Mouse (Mus musculus): ENCODE measurements at regions not wholly inside any gene's neighbourhood (a gene's known extent, or its start where the extent isn't known, plus 50 kb on each side); places are given as distances from the start of the nearest gene placed in this dataset.
A peak's percentile ranks its signal among the peaks of the same experiment; 100 is the strongest.

DNA sequence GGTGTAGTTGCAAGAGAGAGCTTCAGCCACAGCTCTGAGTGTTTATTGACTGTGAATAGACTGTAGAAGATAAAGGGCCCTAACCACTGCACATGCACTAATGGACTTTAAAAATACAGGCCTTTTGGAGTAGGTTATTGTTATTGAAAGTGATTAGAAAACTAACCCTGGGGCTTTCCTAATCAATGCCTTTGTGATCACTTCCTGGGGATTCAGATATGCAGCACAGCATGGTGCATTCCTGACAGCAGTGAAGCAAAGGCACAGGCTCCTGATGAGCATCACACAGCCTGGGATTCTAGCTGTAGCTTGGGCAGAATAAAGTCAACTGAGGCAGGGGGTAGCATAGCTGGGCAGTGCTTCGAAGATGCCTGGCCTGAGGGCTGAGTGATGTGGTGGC is 87.3 kb downstream of the Gm11077 start:
- 27% methylated on average over 1 of the region's 1 CpGs for WGBS
- Histone ChIP-seq H3K9ac (ENCODE audit: low read length) (no peak overlapping the region), H3K4me1 (ENCODE audit: control insufficient read depth, insufficient read depth, low read length) (no peaks in the 10 kb centered on the region), H3K9me3 (ENCODE audit: control insufficient read depth, low read length) (no peaks in the 10 kb centered on the region), H3K36me3 (ENCODE audit: control insufficient read depth, insufficient read depth, low read length) (no peaks in the 10 kb centered on the region), H3K27ac (ENCODE audit: low read depth, low read length) (no peak overlapping the region), H3K4me3 (ENCODE audit: low read depth, low read length) (no peak overlapping the region), H3K27me3 (ENCODE audit: control insufficient read depth, insufficient read depth, low read length) (no peaks in the 10 kb centered on the region), H3K4me2 (ENCODE audit: low read depth) (no peak overlapping the region)
- ATAC-seq (ENCODE audit: insufficient read depth, low FRiP score, low TSS enrichment): no peak
- DNase-seq (ENCODE audit: low spot score): no peak

GRCm38 (mm10) chr6:140816831-140817230 is 87.7 kb downstream of the Gm11077 start:
- H3K9ac ChIP-seq (ENCODE audit: low read length): no peak overlapping the region
- H3K9me3 ChIP-seq (ENCODE audit: control insufficient read depth, low read length): no peaks in the 10 kb centered on the region
- no peak overlapping the region for H3K27ac ChIP-seq (ENCODE audit: low read depth, low read length)
- no peak overlapping the region for H3K4me3 ChIP-seq (ENCODE audit: low read depth, low read length)
- DNase-seq (ENCODE audit: low spot score) (no peak), ATAC-seq (ENCODE audit: insufficient read depth, low FRiP score, low TSS enrichment) (no peak)
- H3K36me3 ChIP-seq (ENCODE audit: control insufficient read depth, insufficient read depth, low read length): no peaks in the 10 kb centered on the region
- H3K4me2 ChIP-seq (ENCODE audit: low read depth): no peak overlapping the region
- no peaks in the 10 kb centered on the region for H3K27me3 ChIP-seq (ENCODE audit: control insufficient read depth, insufficient read depth, low read length)
- WGBS: 53% methylated on average over 6 of the region's 6 CpGs
- no peaks in the 10 kb centered on the region for H3K4me1 ChIP-seq (ENCODE audit: control insufficient read depth, insufficient read depth, low read length)

DNA sequence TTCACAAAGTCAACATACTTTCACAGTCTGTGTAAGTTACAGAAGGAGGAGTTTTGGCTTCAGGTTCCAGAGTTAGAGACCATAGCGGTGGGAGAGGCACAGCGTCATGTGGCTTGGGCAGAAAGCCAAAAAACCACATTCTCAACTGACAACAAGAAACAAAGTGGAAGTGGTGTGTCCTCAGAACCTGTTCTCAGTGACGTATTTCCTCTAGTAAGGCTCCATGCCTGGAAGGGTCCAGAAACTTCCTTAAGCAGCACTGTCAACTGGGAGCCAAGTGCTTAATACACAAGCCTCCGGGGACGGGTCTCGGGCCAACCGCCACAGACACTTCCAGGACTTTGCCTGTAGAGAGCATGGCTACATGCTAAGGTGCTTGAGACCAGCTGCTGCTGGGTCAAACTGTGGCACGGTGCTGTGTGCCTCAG is 90.4 kb downstream of the Gm11077 start:
- Histone ChIP-seq H3K4me3 (ENCODE audit: low read depth, low read length) (no peak overlapping the region), H3K9ac (ENCODE audit: low read length) (no peak overlapping the region), H3K9me3 (ENCODE audit: control insufficient read depth, low read length) (no peaks in the 10 kb centered on the region), H3K27ac (ENCODE audit: low read depth, low read length) (no peak overlapping the region), H3K4me1 (ENCODE audit: control insufficient read depth, insufficient read depth, low read length) (no peaks in the 10 kb centered on the region), H3K36me3 (ENCODE audit: control insufficient read depth, insufficient read depth, low read length) (no peaks in the 10 kb centered on the region), H3K4me2 (ENCODE audit: low read depth) (no peak overlapping the region), H3K27me3 (ENCODE audit: control insufficient read depth, insufficient read depth, low read length) (no peaks in the 10 kb centered on the region)
- 89% methylated on average over 8 of the region's 8 CpGs for WGBS
- ATAC-seq (ENCODE audit: insufficient read depth, low FRiP score, low TSS enrichment) (no peak), DNase-seq (ENCODE audit: low spot score) (no peak)

DNA sequence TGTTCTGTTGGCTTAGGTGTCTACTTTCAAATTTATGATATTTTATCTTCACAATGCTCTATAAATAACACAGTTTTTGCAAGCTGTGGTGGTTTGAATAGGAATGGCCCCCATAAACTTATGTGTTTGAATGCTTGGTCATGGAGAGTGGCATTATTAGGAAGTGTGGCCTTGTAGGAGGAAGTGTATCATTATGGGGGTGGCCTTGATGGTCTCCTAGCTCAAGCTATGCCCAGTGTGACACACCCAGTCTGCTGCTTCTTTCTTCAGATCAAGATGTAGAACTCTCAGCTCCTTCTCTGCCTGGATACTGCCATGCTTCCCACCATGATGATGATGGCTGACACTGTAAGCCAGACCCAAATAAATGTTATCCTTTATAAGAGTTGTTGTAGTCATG is 97.4 kb downstream of the Gm11077 start:
- H3K27me3 ChIP-seq (ENCODE audit: control insufficient read depth, insufficient read depth, low read length): no peaks in the 10 kb centered on the region
- no peak for DNase-seq (ENCODE audit: low spot score)
- H3K9ac ChIP-seq (ENCODE audit: low read length): no peak overlapping the region
- H3K9me3 ChIP-seq (ENCODE audit: control insufficient read depth, low read length): no peaks in the 10 kb centered on the region
- H3K4me1 ChIP-seq (ENCODE audit: control insufficient read depth, insufficient read depth, low read length): no peaks in the 10 kb centered on the region
- no peak overlapping the region for H3K4me3 ChIP-seq (ENCODE audit: low read depth, low read length)
- H3K36me3 ChIP-seq (ENCODE audit: control insufficient read depth, insufficient read depth, low read length): no peaks in the 10 kb centered on the region
- ATAC-seq (ENCODE audit: insufficient read depth, low FRiP score, low TSS enrichment): no peak
- no peak overlapping the region for H3K27ac ChIP-seq (ENCODE audit: low read depth, low read length)
- H3K4me2 ChIP-seq (ENCODE audit: low read depth): no peak overlapping the region

DNA sequence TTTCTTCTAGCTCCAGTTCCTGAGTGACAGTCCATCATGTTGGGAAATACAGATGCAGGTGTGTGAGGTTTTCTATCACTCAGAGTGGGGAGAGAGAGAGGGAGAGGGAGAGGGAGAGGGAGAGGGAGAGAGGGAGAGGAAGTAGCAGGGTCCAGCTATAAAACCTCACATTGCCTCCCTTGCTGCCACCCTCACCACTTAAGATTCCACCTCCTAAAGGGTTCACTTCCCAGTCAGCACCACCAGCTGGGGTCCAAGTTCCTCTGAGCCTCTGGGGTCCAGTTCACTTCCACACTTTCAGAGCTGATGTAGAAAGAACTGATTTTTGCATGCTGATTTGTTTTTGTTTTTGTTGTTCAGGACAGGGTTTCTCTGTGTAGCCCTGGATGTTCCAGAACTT is 98.6 kb downstream of the Gm11077 start:
- H3K9me3 ChIP-seq (ENCODE audit: control insufficient read depth, low read length): no peaks in the 10 kb centered on the region
- no peak for ATAC-seq (ENCODE audit: insufficient read depth, low FRiP score, low TSS enrichment)

DNA sequence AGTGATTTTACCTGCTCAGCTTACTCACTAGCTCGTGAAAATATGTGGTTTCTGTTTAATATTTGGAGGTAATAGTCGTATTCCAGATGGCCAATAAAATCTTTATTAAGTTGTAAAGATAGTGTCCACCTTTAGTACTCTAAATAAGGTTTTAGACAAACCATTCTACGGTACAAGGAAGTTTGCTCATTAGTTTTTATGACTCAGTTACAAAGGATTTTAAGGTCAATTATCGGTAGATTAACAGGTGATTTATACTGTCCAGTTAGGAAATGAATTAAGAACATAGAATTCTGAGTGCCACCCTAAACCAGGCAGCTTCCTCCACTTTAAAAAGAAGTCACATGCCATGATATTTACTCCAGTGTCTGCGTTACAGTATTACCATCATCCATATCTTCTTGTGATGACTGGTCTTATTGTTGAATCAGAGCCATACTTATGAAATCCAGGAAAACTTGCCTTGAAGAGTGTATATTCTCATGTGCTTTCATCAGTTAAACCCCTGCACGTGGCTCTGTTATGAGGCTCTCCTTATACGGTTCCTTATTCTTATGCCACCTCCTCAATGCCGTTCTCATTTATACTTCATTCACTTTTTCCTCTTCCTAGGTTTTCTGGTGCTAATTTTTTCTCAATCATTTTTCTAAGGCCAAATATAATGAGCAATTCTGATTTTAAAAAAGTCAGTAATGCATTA is 114.4 kb downstream of the Gm11077 start:
- no peak overlapping the region for H3K4me2 ChIP-seq (ENCODE audit: low read depth)
- H3K9ac ChIP-seq (ENCODE audit: low read length): no peak overlapping the region
- H3K27ac ChIP-seq (ENCODE audit: low read depth, low read length): no peak overlapping the region
- H3K4me3 ChIP-seq (ENCODE audit: low read depth, low read length): no peak overlapping the region
- DNase-seq (ENCODE audit: low spot score) (no peak), ATAC-seq (ENCODE audit: insufficient read depth, low FRiP score, low TSS enrichment) (no peak)
- no peaks in the 10 kb centered on the region for H3K4me1 ChIP-seq (ENCODE audit: control insufficient read depth, insufficient read depth, low read length)
- H3K36me3 ChIP-seq (ENCODE audit: control insufficient read depth, insufficient read depth, low read length): no peaks in the 10 kb centered on the region
- H3K9me3 ChIP-seq (ENCODE audit: control insufficient read depth, low read length): no peaks in the 10 kb centered on the region
- WGBS: 86% methylated on average over 8 of the region's 8 CpGs
- H3K27me3 ChIP-seq (ENCODE audit: control insufficient read depth, insufficient read depth, low read length): no peaks in the 10 kb centered on the region

More for the DNA sequence above, 98.6 kb downstream of the Gm11077 start:
- DNase-seq (ENCODE audit: low spot score): no peak
- Histone ChIP-seq H3K27me3 (ENCODE audit: control insufficient read depth, insufficient read depth, low read length) (no peaks in the 10 kb centered on the region), H3K36me3 (ENCODE audit: control insufficient read depth, insufficient read depth, low read length) (no peaks in the 10 kb centered on the region), H3K27ac (ENCODE audit: low read depth, low read length) (no peak overlapping the region), H3K4me2 (ENCODE audit: low read depth) (no peak overlapping the region), H3K9ac (ENCODE audit: low read length) (no peak overlapping the region), H3K4me3 (ENCODE audit: low read depth, low read length) (no peak overlapping the region), H3K4me1 (ENCODE audit: control insufficient read depth, insufficient read depth, low read length) (no peaks in the 10 kb centered on the region)

DNA sequence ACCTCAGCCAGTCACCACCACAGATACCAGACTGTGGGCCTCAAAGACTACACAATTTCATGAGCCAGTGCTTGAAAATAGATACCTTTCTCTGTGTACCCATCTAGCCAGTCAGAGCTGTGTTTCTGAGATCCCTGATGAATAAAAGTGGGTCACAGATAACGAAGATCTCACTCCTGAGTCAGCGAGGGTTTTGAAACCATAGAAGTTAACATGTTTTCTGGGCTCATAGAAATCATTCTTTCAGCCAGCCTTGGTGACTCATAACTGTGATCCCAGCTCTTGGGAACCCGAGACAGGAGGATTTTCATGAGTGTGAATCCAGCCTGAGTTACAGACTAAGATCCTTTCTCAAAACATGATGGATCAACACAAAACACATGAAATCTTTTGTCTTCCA is 118.1 kb downstream of the Gm11077 start:
- whole genome bisulfite sequencing: 89% methylated on average over 3 of the region's 3 CpGs
- ATAC-seq (ENCODE audit: insufficient read depth, low FRiP score, low TSS enrichment): no peak
- no peaks in the 10 kb centered on the region for H3K9me3 ChIP-seq (ENCODE audit: control insufficient read depth, low read length)
- no peaks in the 10 kb centered on the region for H3K36me3 ChIP-seq (ENCODE audit: control insufficient read depth, insufficient read depth, low read length)
- H3K27ac ChIP-seq (ENCODE audit: low read depth, low read length): no peak overlapping the region
- no peaks in the 10 kb centered on the region for H3K27me3 ChIP-seq (ENCODE audit: control insufficient read depth, insufficient read depth, low read length)
- no peak overlapping the region for H3K4me2 ChIP-seq (ENCODE audit: low read depth)
- H3K4me1 ChIP-seq (ENCODE audit: control insufficient read depth, insufficient read depth, low read length): no peaks in the 10 kb centered on the region
- no peak for DNase-seq (ENCODE audit: low spot score)
- H3K9ac ChIP-seq (ENCODE audit: low read length): no peak overlapping the region
- no peak overlapping the region for H3K4me3 ChIP-seq (ENCODE audit: low read depth, low read length)

GRCm38 (mm10) chr6:140852420-140852819 is 123.3 kb downstream of the Gm11077 start:
- H3K9ac ChIP-seq (ENCODE audit: low read length): no peak overlapping the region; the same call in 1 of the 2 replicates
- H3K4me2 ChIP-seq (ENCODE audit: low read depth): no peak overlapping the region
- WGBS: 52% methylated on average over 5 of the region's 5 CpGs
- no peaks in the 10 kb centered on the region for H3K9me3 ChIP-seq (ENCODE audit: control insufficient read depth, low read length)
- no peak for DNase-seq (ENCODE audit: low spot score)
- no peak overlapping the region for H3K4me3 ChIP-seq (ENCODE audit: low read depth, low read length)
- no peaks in the 10 kb centered on the region for H3K27me3 ChIP-seq (ENCODE audit: control insufficient read depth, insufficient read depth, low read length)
- H3K4me1 ChIP-seq (ENCODE audit: control insufficient read depth, insufficient read depth, low read length): no peaks in the 10 kb centered on the region
- H3K36me3 ChIP-seq (ENCODE audit: control insufficient read depth, insufficient read depth, low read length): no peaks in the 10 kb centered on the region
- H3K27ac ChIP-seq (ENCODE audit: low read depth, low read length): no peak overlapping the region
- peak; percentile 57; the same call in 1 of the 2 replicates for ATAC-seq (ENCODE audit: insufficient read depth, low FRiP score, low TSS enrichment)

- Histone ChIP-seq H3K9ac (ENCODE audit: low read length) (no peak overlapping the region), H3K36me3 (ENCODE audit: control insufficient read depth, insufficient read depth, low read length) (no peaks in the 10 kb centered on the region), H3K4me1 (ENCODE audit: control insufficient read depth, insufficient read depth, low read length) (no peaks in the 10 kb centered on the region), H3K27ac (ENCODE audit: low read depth, low read length) (no peak overlapping the region), H3K27me3 (ENCODE audit: control insufficient read depth, insufficient read depth, low read length) (no peaks in the 10 kb centered on the region), H3K4me3 (ENCODE audit: low read depth, low read length) (no peak overlapping the region), H3K9me3 (ENCODE audit: control insufficient read depth, low read length) (no peaks in the 10 kb centered on the region), H3K4me2 (ENCODE audit: low read depth) (no peak overlapping the region)
- ATAC-seq (ENCODE audit: insufficient read depth, low FRiP score, low TSS enrichment) (peak; percentile 44; the same call in 1 of the 2 replicates), DNase-seq (ENCODE audit: low spot score) (peak; percentile 59)
- WGBS: 51% methylated on average over 5 of the region's 5 CpGs
These were observed 124.4 kb downstream of the Gm11077 start for GRCm38 (mm10) chr6:140853508-140853907.
